Mouse (Mus musculus) skeletal muscle tissue, postnatal 0 days (tissue): ENCODE results near the gene Olfr945. TPM values are rescaled to one million over a fixed set of nuclear protein-coding genes. Genes with fewer than 3 reads are reported as not detected.

Source experiments
- polyA plus RNA-seq: library from polyadenylated mRNA; unstranded; fragments of >200 nt; fragmentation: Nextera tagmentation; extraction: Ambion mirVana; gene quantifications from 2 replicates; pipeline ENCODE4 v1.2.1, GENCODE M21; 2015

Olfr945 gene
- not detected in 2 replicates for polyA plus RNA-seq

GRCm38 (mm10) chr9:39276718-39277117 is at the start of gene Olfr945:
Gene Olfr945 (minus strand): TSS chr9:39276818.

GRCm38 (mm10) chr9:39325945-39326344 is 49.3 kb upstream of the Olfr945 start, which contains the start of gene Olfr948:
Gene Olfr948 (minus strand): TSS chr9:39326045.

GRCm38 (mm10) chr9:39249894-39250293 is 26.7 kb downstream of the Olfr945 start, which contains the start of gene Olfr1537:
Gene Olfr1537 (minus strand): TSS chr9:39249994.

Other genes with a start within 250 kb of the Olfr945 start
- gene Olfr937, start 211.9 kb downstream of the Olfr945 start, polyA plus RNA-seq = not detected in 2 replicates
- gene Olfr938, start 197.9 kb downstream of the Olfr945 start, polyA plus RNA-seq = not detected in 2 replicates
- not detected in 2 replicates for gene Olfr27, start 148.7 kb downstream of the Olfr945 start, polyA plus RNA-seq
- not detected in 2 replicates for gene Olfr943, start 110.5 kb downstream of the Olfr945 start, polyA plus RNA-seq
- not detected in 2 replicates for gene Olfr944, start 74.9 kb downstream of the Olfr945 start, polyA plus RNA-seq
- gene Olfr1537, start 26.8 kb downstream of the Olfr945 start, polyA plus RNA-seq = not detected in 2 replicates
- gene Olfr948, start 49.2 kb upstream of the Olfr945 start, polyA plus RNA-seq = not detected in 2 replicates
- not detected in 2 replicates for gene Olfr951, start 110.6 kb upstream of the Olfr945 start, polyA plus RNA-seq
- not detected in 2 replicates for gene Olfr952, start 150.3 kb upstream of the Olfr945 start, polyA plus RNA-seq
- gene Olfr954, start 179.9 kb upstream of the Olfr945 start, polyA plus RNA-seq = not detected in 2 replicates
- gene Olfr955, start 195.1 kb upstream of the Olfr945 start, polyA plus RNA-seq = not detected in 2 replicates
- not detected in 2 replicates for gene Olfr44, start 217.2 kb upstream of the Olfr945 start, polyA plus RNA-seq
- not detected in 2 replicates for gene Olfr957, start 239.0 kb upstream of the Olfr945 start, polyA plus RNA-seq